In the genomic region with DNA sequence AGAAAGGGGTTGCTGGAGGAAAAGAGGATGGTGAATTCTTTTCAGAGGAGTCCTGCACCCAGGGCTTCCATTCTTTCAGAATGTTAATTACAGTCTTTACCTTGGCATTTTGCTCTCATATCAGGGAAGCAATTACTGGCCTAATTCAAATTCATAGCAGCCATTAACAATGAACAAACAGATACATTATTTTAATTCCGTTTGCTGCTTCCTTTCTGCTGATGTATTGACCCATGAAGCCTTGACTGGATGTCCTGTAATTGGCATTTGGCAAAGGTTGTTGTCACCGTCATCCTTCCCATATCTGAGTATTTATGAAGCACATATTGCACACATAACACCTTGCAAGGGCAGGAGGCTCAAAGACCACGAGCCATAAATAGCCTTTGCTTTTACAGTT, we compare ENCODE assay signal across 22 mouse cellular contexts.
"Had no signal": no experiment of that assay in that cellular context is flagged by ENCODE, and none has a peak within 500 bp of the region (broad histone marks: within the 10 kb centered on the region; RNA-seq: fewer than 3 reads in every experiment).

No protein-coding gene starts in this region.

- ATAC-seq: inflammation-experienced regulatory T-cells, adult 6 months; intestine, embryonic 16.5 days; liver, embryonic 12.5 days had no signal

- H3K4me1 ChIP-seq: heart, embryonic 13.5 days; heart, embryonic 15.5 days; hindbrain, embryonic 13.5 days; limb, embryonic 13.5 days; limb, embryonic 15.5 days; liver, embryonic 12.5 days had no signal

- H3K9me3 ChIP-seq: heart, embryonic 13.5 days; heart, embryonic 15.5 days; hindbrain, embryonic 13.5 days; hindbrain, embryonic 15.5 days; limb, embryonic 13.5 days; limb, embryonic 15.5 days; liver, embryonic 12.5 days had no signal

- H3K27ac ChIP-seq: heart, adult 2 months; heart, embryonic 13.5 days; heart, embryonic 15.5 days; hindbrain, embryonic 13.5 days; hindbrain, embryonic 15.5 days; limb, embryonic 13.5 days; limb, embryonic 15.5 days; liver, embryonic 12.5 days; liver, embryonic 14.5 days had no signal

- H3K36me3 ChIP-seq: heart, embryonic 13.5 days; heart, embryonic 15.5 days; hindbrain, embryonic 13.5 days; hindbrain, embryonic 15.5 days; limb, embryonic 13.5 days; limb, embryonic 15.5 days; liver, embryonic 12.5 days had no signal

- H3K4me3 ChIP-seq: heart, adult 2 months; heart, embryonic 13.5 days; heart, embryonic 15.5 days; hindbrain, embryonic 13.5 days; hindbrain, embryonic 15.5 days; limb, embryonic 13.5 days; limb, embryonic 15.5 days; liver, embryonic 12.5 days had no signal

- H3K4me2 ChIP-seq: heart, embryonic 11.5 days; heart, embryonic 13.5 days; heart, embryonic 15.5 days; hindbrain, embryonic 13.5 days; hindbrain, embryonic 15.5 days; limb, embryonic 13.5 days; limb, embryonic 15.5 days; liver, embryonic 12.5 days had no signal

- H3K9ac ChIP-seq: heart, embryonic 13.5 days; heart, embryonic 15.5 days; hindbrain, embryonic 13.5 days; hindbrain, embryonic 15.5 days; limb, embryonic 13.5 days; limb, embryonic 15.5 days; liver, embryonic 12.5 days; liver, embryonic 14.5 days had no signal

- DNase-seq: gastrocnemius, postnatal 14 days; gastrocnemius, postnatal 36 days; heart, adult 11 months; heart, adult 2 months; heart, postnatal 14 days; heart, postnatal 36 days; kidney, adult 18-20 months; kidney, adult 8-10 months; kidney, postnatal 10 days; kidney, postnatal 25 days; kidney, postnatal 4 days had no signal

- H3K27me3 ChIP-seq: heart, embryonic 13.5 days; heart, embryonic 15.5 days; hindbrain, embryonic 13.5 days; hindbrain, embryonic 15.5 days; limb, embryonic 15.5 days; liver, embryonic 12.5 days had no signal
